Mouse (Mus musculus): ENCODE measurements around the gene Lrrc38.

GRCm38 (mm10) chr4:143361520-143361919, 12.0 kb downstream of the Lrrc38 start:
- TF ChIP-seq CTCF (IDR thresholded peaks at IDR 0.05; ENCODE audit: low read depth) (no peak), EP300 (IDR thresholded peaks at IDR 0.05; ENCODE audit: low read depth) (no peak)
